Mouse (Mus musculus): ENCODE measurements at regions not wholly inside any gene's neighbourhood (a gene's known extent, or its start where the extent isn't known, plus 50 kb on each side); places are given as distances from the start of the nearest gene placed in this dataset.

GRCm38 (mm10) chr6:100437980-100438379 lies 150.7 kb upstream of the Rybp start:
- TF ChIP-seq ZNF384 (IDR thresholded peaks at IDR 0.05; ENCODE audit: low read depth, low read length) (no peak), HCFC1 (IDR thresholded peaks at IDR 0.05; ENCODE audit: borderline replicate concordance, insufficient read depth, low read length) (no peak), CHD2 (IDR thresholded peaks at IDR 0.05; ENCODE audit: low read depth, low read length) (no peak), MAFK (IDR thresholded peaks at IDR 0.05; ENCODE audit: insufficient read depth, low read depth, low read length) (peak; percentile 65; the same call in 1 of the 2 replicates)

Measured in ES-E14 (cell line).